Mouse (Mus musculus) NIH3T3 (cell line): ENCODE results near the gene Tmem164.

Source experiments
- DNase-seq: peaks from one replicate; pipeline ENCODE4 v3.0.0-alpha.2; 2012; ENCODE audit warnings: low read depth

The Tmem164 gene

DNA sequence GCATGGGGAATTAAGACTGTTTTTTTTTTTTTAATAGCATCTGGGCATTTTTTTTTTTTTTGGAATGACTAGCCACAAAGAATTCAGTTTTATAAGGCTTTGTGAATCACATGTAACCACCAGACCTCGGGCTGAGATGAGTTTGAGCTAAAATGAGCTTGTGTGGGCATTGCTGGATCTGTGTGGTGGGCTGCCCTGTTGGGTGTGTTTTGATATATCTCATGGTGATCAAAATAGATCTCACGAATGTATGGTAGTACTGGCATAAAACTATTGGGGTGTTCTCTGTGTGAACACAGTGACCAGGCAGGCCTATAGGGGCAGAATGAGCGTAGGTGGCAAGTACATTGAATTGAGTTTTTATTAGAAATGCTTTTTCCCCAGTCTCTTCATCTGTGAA is 67.4 kb downstream of the Tmem164 start:
- no peak for DNase-seq

DNA sequence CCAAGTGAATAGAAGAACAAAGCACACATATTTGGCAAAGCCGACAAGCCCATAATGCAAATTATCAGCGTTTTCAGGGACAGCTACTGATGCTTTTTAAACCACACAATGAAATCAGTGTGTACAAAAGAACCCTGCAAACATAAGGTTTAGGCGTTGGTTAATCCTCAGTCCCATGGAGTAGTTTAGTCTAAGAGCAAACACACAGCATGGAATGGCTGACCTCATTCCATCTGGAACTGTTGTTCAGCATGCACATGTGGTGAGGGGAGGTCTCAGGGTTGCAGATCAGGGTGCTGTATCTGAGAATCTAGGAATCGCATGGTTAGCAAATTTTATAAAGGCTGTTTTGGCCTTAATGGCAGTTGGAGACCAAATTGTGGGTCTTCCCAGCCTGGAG is 69.6 kb downstream of the Tmem164 start:
- DNase-seq = no peak

DNA sequence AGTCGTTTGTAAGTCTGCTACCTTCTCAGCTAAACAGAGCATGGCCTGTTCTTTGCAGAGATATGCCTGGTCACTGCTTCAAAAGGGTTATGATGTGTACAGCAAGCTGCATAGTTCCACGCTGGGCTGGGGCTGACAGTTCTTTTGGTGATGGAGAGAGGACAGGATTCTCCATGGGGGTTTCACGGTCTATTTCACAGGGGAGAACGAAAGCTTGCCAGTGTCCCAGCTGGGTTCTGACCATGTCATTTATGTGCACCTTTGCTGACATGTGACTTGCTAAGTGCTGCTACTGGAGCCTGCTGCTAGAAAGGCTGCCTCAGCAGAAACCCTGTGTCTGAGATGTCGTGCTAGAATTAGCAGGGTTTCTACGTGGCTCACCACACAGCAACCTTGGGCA is 74.3 kb downstream of the Tmem164 start:
- DNase-seq = no peak

DNA sequence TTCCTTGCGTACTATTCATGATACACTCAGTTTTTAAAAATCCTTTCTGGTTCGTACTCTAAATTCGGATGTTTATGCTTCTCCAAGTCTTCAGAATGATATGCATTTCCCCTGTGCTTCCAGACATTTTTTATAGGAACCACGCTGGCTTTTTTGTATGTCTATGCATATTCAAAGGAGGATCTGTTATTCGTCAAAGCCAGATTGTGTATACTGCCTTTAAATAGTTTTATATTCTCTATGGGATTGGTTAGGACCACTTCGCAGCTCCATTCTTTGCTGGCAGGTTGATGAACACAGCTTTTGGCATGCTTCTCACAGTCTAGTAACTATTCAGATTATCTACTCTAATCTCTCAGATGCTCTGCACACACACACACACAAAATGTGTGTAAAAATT is 79.2 kb downstream of the Tmem164 start:
- no peak for DNase-seq

DNA sequence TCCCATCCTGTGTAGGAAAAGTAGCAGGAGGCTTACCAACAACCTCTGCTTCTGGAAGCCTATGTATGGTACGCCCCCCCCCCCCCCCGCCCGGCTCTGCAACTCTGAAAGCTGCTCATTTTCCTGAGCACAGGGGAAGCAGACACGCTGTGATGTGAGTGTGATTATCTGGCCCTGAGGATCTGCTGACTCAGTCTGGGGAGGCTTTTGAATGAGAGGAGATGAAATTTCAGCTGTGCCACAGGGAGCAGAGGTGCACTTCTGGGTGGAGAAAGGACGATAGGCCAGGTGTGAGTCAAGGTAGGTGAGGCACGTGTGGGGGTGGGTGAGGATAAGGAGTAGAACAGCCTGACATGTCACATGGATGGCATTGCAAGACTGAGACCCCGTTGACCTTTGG is 82.1 kb downstream of the Tmem164 start:
- no peak for DNase-seq

DNA sequence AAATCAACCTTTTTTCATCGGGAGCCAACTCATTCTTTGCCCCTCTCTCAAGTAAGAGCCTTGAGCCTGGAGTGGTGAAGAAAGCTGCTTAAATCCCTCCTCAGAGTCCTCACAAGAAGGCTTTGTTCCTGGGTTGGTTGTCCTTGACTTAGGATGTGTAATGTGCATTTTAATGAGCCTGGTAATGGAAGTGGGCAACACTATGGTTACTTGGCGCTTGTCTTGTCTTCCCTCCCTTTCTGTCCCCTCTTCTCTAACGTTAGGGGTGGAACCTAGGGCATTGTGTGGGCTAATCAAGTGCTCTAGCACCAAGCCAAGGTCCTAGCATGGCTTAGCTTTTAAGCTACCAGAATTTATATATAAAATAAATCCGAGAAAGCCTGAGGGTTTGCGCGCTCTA is 88.5 kb downstream of the Tmem164 start:
- DNase-seq = no peak

DNA sequence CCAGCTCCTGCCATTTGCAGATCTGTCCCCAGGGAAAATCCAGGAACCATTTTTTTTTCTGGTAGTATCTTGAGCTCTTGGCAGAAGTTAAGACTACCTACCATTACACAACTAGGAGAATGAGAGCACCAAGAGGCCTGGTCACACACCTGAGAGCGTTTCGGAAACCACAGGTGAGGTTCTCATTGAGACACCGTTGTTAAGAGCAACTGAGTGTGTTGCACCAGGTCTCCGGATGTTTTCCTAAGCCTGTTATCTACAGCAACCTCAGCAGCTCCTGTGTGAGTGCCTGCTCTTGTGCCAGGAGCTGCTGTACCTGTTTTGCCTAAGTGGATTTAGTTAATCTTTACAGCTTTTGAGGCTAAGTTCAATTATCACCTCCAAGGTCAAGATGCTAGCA is 92.5 kb downstream of the Tmem164 start:
- no peak for DNase-seq

DNA sequence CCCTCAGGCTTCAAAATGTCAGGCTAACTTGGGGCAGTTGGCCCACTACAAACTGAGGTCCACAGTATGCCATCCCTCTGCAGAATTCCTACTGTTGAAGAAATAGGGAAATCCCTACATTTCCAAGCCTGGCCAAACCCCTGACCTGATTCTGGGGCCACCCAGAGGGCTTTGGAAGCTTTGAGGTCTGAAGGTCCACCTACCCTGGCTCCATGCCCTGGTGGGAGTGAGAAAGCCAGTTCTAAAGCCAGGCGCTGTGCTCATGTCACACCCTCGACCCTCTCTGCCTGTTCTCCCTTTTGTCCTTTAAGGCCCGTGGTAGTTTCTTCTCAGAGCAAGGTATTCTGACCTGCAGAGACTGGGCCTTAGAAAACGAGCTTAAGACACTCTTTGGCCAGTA is 94.9 kb downstream of the Tmem164 start:
- DNase-seq = no peak

DNA sequence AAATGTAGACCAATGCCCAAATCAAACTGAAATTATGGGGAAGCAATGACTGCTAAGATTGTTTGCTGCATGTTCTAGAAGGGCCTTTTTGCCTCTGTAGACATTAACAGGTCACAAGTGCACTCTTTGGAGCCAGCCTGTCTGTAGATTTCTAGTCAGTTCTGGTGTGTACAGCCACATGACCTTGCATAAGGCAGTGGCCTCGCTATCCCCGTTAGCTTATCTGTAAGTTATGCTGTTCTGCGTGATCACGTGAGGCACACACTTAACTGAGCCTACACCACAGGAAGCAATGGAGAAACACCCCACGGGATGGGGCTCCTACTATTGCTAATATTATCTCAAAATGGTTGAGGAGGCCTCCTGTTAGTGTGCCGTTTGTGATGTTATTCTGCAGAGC is 97.4 kb downstream of the Tmem164 start:
- DNase-seq = no peak

DNA sequence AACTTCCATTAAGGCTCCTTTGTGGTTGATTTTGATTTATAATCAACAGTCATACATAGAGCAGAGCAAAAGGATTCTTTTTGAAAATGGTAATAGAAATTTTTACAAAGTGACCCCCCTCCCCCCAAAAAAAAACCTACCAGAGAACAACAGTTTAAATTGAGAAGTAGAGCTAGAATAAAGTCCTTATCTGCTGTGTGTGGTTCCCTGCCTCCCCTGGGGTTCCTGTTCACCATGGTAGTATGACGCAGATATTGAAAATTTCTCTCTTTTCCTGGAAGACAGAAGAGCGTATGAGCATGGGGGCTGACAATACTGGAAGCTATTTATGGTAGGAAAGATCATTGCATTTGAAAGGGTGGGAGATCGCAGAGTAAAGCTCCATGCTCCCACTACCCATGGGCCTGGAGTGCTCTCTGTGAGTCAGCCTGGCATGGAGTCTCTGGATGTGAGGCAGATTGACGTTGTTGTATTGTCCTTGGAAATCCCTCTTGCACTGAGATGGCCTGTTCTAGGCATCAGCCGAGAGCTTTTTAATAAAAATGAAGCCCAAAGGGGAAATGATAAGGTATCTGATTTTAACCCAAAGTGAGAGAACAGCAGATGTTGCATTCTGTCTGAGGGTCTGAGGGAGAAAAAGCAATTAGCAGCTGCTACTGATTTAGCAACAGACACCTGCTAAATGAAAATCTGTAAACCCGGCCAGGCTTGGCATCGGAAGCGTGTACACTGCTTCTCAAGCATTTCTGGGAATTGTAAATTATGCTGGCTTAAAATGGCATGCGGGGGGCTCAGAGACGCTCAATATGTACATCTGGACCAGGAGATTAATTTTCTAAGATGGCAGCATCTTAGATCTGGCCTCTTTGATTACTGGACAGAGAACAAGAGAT is 105.2 kb downstream of the Tmem164 start:
- DNase-seq = no peak

DNA sequence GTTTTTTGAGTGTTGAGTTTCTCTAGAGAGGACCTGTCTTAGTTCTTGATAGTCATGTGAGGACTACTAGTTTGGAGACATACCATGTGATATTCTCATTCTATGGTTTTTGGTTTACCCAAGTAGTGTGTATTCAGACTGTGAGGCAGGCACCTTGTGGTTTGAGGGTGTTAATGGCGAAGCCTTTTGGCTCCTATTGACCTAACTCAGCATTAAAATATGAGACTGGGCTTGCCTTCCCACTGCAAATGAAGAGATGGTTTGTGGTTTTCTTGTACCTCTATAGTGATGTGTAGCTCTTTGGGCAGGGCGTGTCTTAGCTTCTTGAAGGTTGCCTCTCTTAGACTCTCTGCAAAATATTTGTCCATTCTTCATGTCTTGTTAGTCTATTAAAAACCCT is 111.0 kb downstream of the Tmem164 start:
- no peak for DNase-seq

DNA sequence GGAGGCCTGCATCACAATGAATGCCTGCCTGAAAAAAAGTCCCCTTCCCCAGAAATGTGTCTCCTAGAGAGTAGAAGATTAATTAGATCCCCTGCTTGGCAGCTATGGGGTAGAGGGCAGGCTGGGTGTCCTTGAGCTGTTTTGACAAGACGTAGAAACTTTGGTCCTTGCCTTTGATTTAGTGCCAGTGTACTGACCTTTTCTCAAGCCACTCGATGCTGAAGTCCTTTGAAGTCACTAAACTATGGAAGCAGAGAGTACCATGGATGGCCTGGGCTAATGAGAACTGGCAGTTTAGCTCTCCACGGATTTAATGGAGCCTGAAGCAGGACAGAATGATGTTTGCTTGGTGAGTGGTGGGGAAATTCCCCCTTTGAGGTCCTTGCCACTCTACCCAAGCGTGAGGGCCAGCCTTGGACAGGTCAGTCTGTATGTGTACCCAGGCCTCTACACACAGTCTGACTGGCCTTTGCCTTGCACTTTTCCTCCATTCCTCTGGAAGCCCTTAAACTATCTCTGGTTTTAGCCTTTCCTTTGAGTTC is 112.9 kb downstream of the Tmem164 start:
- DNase-seq = no peak

DNA sequence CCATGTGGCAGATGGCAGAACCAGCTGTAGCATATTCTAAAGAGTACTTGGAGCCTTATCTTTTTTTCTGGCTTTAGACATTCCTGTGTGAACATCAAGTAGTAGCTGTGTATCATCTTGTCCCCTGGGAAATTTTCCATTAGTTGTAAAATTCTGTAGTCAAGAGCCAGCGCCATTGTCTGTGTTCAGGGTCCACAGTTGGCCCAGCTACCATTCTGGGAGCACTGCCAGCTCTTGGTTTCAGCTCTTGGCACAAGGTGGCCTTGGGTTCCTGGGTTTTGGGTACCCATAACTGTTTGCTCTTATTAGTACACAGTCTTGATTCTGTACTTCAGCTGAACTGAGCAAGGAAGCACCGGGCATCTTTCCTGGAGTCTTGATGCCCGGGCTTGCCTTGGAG is 123.4 kb downstream of the Tmem164 start:
- no peak for DNase-seq

DNA sequence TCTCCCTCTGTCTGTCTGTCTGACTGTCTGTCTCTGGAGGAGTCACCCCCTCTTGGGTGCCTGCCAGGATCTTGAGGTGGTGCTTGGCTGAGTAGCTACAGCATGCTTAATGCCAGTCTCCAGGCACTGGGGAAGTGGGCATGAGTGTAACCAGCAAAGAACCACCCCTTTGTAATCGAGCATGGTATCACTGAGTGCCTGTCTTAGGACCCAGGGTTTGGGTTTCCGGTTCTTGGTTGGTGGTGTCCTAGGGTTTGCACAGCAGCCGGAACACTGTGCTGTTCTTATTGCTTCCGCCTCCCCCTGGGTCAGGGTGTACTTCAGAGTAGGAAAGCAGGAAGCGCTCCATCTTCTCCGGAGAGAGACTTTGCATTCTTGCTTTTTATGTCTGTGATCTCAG is 124.9 kb downstream of the Tmem164 start:
- DNase-seq = no peak

DNA sequence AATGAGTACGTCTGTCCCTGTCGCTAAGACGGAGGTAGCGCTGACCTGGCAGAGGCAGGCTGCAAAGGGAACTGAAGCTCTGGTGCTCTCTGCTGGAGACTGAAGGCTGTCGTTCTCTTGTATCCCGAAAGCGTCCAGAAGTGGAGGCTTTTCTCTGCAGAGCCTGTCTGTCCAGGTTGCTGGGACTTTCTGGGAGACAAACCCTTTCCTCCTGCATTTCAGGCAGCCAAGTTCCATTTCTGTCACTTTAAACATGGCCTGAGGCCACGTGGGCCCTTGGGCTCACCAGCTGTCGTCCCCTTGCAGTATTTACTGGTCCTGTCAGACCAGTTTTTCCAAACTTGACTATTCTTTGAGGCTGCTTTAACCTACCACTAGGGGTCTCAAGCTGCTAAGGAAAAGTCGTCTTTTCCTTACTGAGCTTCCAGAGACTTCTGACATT is 125.4 kb downstream of the Tmem164 start:
- DNase-seq = peak; percentile 10

DNA sequence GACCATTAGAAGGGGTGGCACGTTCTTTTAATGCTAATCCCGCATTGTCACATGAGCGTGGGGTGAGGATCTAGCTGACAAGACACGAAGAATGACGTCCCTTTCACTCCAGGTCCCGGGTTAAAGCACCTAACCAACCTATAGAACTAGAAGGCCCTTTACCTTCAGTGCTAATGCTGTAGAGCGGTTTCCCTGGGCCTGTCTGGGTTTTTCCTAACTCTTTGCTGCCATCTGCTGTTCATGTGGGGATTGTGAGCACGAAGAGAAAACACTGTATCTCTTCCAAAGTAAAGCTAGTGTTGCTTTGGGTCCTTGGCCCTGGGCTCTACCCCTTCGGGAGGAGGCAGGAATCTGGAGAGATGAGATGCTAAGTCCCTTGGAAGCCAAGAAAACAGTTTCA is 127.2 kb downstream of the Tmem164 start:
- peak; percentile 67 for DNase-seq

DNA sequence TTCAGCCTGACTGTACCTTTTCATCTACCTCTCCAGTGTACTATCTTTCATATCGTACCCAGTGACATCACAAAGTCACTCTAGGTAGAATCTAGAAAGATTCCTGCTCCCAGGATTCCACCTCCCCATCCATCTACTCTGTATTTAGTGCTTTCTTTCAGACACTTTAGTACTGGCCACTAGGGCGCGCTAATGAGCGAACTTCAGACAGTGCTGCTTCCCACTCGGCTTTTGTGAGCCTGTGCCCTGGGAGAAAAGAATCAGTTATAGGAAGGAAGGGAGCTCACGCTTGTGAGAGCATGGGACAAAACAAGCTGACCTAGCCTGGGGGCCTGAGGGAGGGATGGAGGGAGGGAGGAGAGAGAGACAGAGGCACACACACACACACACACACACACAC is 131.9 kb downstream of the Tmem164 start:
- DNase-seq = peak; percentile 58

DNA sequence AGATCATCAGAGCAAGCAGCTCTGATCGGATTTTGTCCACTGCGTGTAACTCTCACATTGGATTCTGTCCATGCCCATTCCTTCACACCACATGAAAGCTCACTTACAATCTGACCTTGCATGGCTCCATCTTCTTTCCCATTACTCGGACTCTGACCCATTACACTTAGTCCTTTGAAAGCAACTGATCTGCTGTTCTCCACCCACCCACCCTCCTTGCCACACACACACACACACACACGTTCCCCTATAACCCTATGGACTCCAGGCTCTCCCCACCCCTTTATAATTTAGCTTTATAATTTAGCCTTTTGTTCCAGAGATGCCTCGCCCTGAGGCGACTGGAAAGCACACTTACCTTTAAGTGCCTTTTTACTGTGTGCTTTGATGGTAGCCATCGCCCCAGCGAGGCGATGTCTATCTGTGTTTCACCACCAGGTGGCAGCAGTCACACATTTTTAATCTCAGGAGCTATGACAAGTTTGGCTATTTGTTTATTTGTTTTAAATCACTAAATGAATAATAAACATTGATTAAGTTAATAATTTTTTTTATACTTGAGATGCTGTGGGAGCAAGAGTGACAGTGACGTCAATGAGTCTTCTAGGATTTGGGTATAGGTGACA is 137.0 kb downstream of the Tmem164 start:
- DNase-seq = peak; percentile 71

DNA sequence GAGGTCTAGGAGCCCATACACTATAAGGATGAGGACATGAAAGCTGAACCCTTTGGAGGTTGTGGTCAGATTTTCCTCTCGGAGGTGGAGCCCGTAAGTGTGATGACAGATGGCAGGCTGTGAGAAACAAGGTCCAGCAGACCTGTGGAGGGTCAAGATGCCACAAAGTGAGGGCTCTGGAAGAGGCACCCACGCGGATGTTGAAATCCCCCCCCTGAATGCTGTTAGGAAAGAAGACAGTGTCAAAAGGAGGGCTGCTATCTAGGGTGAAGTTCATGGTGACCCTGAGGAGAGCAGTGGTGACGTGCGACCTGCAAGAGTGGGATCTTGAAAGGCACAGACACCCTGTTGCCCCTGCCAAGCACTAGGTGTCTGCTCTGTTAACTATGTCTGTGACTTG is 140.0 kb downstream of the Tmem164 start:
- DNase-seq = no peak

DNA sequence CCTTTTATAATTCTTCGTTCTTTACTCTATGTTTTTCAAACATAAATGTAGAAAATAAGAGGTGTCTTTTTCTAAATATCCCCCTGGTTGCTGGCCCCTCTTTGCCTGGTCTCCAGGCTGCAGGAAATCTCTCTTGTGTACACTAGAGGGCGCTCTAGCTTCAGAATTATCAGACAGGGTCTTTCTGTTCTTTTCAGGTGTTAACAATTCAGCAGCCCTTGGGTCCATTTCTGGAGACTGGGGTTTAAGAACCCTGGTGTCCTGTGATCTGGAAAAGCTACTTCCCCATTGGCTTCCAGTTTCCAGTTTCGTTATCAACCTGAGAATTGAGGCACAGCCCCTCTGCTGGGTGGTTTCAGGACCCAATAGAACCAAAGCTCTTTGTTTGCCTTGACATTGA is 140.6 kb downstream of the Tmem164 start:
- peak; percentile 45 for DNase-seq

DNA sequence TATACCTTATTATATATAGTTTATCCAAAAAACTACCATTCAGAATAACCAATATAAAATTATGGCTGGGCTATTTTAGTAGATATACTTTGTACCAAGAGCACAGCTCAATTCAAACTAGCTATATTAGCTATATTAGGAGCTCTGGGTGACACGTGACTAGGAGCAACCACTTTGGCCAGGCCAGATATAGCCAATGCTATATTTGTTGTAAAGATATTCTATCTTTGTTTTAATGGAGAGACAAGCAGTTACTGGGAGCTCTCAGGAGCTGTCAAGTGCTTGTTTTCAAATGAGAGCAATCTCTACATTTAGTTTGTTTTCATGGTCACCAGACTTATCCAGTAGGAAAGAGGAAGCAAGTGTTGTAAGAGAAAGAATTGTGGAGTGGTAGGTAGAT is 144.1 kb downstream of the Tmem164 start:
- DNase-seq = no peak

DNA sequence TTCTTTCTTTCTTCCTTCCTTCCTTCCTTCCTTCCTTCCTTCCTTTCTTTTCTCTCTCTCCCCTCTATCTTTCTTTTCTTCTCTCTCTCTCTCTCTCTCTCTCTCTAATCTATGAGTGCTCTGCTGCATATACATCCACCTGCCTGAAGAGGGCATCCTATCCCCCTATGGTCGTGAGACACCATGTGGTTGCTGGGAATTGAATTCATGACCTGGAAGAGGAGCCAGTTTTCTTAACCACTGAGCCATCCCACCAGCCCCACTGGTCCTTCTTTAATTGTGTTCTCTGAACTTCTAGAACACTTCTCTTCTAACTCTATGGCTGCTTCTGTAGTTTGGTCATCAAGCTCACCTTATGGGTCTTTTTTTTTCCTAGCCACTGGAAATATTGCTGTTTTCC is 146.4 kb downstream of the Tmem164 start:
- no peak for DNase-seq

DNA sequence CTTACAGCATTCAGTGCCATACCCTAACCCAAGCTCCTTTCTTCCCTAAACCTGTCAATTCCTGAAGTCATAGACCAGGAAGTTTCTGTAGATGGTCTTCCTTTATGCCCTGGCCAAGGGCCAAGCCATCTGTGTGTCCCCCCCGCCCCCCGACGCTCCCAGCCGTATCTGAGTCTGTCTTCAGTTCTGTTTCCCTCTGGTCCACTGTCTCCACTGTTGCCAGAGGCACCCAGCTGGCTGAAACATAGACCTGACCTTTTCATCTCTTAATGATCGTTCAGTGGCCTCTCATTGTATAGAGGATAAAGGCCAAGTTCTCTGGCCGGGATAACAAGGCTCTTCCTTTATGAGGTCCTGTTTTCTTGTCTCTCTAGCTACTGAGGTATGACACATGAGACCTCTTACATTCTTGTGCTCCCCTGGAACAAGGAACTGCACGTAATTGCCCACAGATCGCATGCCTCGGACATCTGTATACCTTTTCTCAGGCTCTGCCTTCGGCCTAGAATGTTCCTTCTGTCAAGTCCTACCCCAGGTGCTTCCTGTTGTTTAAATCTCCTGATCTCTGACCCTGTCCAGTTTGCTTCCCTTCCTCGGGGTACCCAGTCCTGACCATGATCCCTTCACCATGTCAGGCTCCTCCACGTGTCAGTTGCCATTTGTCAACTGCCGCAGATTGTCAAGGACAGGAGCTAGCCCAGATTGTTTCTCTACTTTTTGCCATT is 147.1 kb downstream of the Tmem164 start:
- no peak for DNase-seq
